Mouse (Mus musculus) mesoderm, embryonic 11.5 days (tissue): ENCODE measurements around the gene Tmprss11b.
A peak's percentile ranks its signal among the peaks of the same experiment; 100 is the strongest.

Experiments
- DNase-seq: peaks from one replicate; pipeline ENCODE4 v3.0.0-alpha.2; 2012; ENCODE audit warnings: low read depth, low spot score

Tmprss11b gene

GRCm38 (mm10) chr5:86676262-86676661, at the start of gene Tmprss11b:
Gene Tmprss11b, minus strand, starts transcription at chr5:86676362.
- no peak for DNase-seq

- DNase-seq: no peak
These were observed 48.9 kb upstream of the Tmprss11b start for GRCm38 (mm10) chr5:86725021-86725420.

- no peak for DNase-seq
These were observed 46.8 kb upstream of the Tmprss11b start for GRCm38 (mm10) chr5:86722820-86723460.

- no peak for DNase-seq
These were observed 38.8 kb upstream of the Tmprss11b start for GRCm38 (mm10) chr5:86714967-86715366.

- DNase-seq: no peak
These were observed 28.8 kb upstream of the Tmprss11b start for GRCm38 (mm10) chr5:86704923-86705322.

- DNase-seq: peak; percentile 49
These were observed 8.5 kb upstream of the Tmprss11b start for GRCm38 (mm10) chr5:86684667-86685066.

- peak; percentile 36 for DNase-seq
These were observed 27.0 kb downstream of the Tmprss11b start for GRCm38 (mm10) chr5:86649185-86649584.

GRCm38 (mm10) chr5:86640795-86641194, 35.4 kb downstream of the Tmprss11b start:
- DNase-seq: no peak

- DNase-seq: no peak
These were observed 43.8 kb downstream of the Tmprss11b start, which contains the start of gene Tmprss11f for GRCm38 (mm10) chr5:86632324-86632723. Gene Tmprss11f, minus strand, starts transcription at chr5:86632424.

GRCm38 (mm10) chr5:86630700-86631099, 45.5 kb downstream of the Tmprss11b start:
- no peak for DNase-seq

- no peak for DNase-seq
These were observed 54.4 kb downstream of the Tmprss11b start for GRCm38 (mm10) chr5:86621778-86622177.
